Mouse (Mus musculus) heart, postnatal 0 days (tissue): ENCODE data around the gene Serpina6.

Source experiments
- CTCF ChIP-seq: IDR thresholded peaks from 2 replicates; pipeline ENCODE4 v1.5.1; 2016; ENCODE audit warnings: antibody characterized with exemption, control low read depth, low read depth
- EP300 ChIP-seq: IDR thresholded peaks from 2 replicates; pipeline ENCODE4 v1.6.1; 2016; ENCODE audit warnings: antibody characterized with exemption, low read depth

DNA sequence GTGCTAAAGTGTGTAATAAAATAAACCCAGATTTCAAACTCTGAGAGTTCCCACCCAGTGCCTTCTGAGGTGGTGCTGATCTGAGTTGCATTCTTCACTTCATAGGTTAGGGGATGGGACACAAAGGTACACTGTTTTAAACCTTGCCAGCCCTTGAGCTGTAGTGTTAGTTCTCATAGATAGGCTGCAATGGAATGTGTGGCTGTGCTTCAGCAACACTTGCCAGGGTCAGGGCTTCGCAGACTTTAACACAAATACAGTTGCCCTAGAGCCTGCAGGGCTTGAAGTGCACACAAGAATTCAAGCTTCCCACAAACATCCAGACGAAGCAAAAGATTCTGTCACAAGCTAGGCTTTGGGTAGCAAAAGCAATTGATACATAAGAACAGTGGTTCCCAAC, 14.0 kb upstream of the Serpina6 start:
- TF ChIP-seq EP300 = no peak
- TF ChIP-seq CTCF = no peak
